Mouse (Mus musculus): Measurements from ENCODE around the gene Rps19.

DNA sequence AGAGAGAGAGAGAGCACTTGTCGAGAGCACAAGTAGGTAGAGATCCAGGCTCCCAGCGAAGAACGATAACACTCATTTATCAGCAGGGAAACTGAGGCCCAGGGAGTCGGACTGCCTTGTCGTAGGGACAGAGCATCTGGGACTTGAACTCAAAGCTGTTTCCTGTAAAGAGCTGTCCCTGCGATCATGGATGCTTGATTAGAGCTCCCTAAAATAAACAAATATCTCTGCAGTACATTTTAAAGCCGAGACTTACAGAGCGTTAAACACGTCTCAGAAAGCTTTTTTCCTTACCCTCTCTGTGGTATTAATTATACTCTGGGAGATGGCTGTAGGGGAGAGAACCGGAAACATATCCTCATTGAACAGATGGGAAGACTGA lies 19.3 kb downstream of the Rps19 start:
- TF ChIP-seq POLR2A (IDR thresholded peaks at IDR 0.05; ENCODE audit: low read depth, low read length) (no peak), CTCF (IDR thresholded peaks at IDR 0.05; ENCODE audit: extremely low read depth, insufficient read length, insufficient replicate concordance, low read depth, low read length) (no peak)
